32 mouse cellular contexts compared by ENCODE assay signal in the genomic region with DNA sequence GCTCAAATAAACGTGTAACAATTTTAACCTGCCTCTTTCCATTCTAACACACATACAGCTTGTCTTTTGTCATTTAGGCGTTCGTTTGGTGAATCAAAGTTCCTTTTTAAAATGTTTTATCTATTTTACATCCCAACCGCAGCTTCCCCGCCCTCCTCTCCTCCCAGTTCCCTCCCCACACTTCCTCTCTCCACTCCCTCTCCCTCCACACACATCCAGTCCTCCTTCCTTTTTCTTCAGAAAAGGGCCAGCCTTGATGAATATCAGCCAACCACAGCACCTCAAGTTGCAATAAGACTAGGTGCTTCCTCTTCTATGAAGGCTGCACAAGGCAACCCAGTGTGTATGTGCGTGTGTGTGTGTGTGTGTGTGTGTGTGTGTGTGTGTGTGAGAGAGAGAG. TPM values are rescaled to one million over a fixed set of nuclear protein-coding genes. Genes with fewer than 3 reads are reported as not detected.
DNase-seq lines count a peak whose midpoint lies in the region; ATAC-seq lines count a peak whose summit lies in the region.
"Had no signal": no experiment of that assay in that cellular context is flagged by ENCODE, and none has a peak within 500 bp of the region (broad histone marks: within the 10 kb centered on the region; RNA-seq: fewer than 3 reads in every experiment).

No protein-coding gene starts in this region.

- DNase-seq in midbrain, embryonic 11.5 days (ENCODE audit: low spot score, missing footprints), result peak; percentile 45
- DNase-seq in gastrocnemius, adult 8-10 months (ENCODE audit: low spot score in 2 of 2), result no peak
- no peak for DNase-seq in layer of hippocampus, postnatal 36 days
- no peak for DNase-seq in thymus, postnatal 10 days (ENCODE audit: low spot score in 2 of 2)
- DNase-seq: adrenal gland, adult 2 months; adrenal gland, postnatal 25 days; cerebellum, adult 18-20 months; cerebellum, adult 9-11 months; cerebellum, postnatal 25 days; embryo, embryonic 11 days; gastrocnemius, postnatal 10 days; heart, adult 18-20 months; heart, postnatal 10 days; heart, postnatal 36 days had no signal

- H3K36me3 ChIP-seq in midbrain, embryonic 11.5 days (ENCODE audit: control insufficient read depth, insufficient read depth, low read length), result no peaks in the 10 kb centered on the region
- H3K36me3 ChIP-seq in midbrain, embryonic 13.5 days, result no peaks in the 10 kb centered on the region
- H3K36me3 ChIP-seq: embryonic facial prominence, embryonic 10.5 days; embryonic facial prominence, embryonic 13.5 days; forebrain, embryonic 12.5 days; forebrain, embryonic 15.5 days; heart, embryonic 12.5 days; heart, embryonic 15.5 days had no signal

- H3K27ac ChIP-seq in midbrain, embryonic 11.5 days (ENCODE audit: low read depth, low read length), result no peak overlapping the region
- no peak overlapping the region for H3K27ac ChIP-seq in midbrain, embryonic 13.5 days
- H3K27ac ChIP-seq: embryonic facial prominence, embryonic 10.5 days; embryonic facial prominence, embryonic 13.5 days; forebrain, embryonic 12.5 days; forebrain, embryonic 15.5 days; heart, embryonic 15.5 days; hindbrain, embryonic 14.5 days; hindbrain, postnatal 0 days had no signal

- no peak overlapping the region for H3K9ac ChIP-seq in midbrain, embryonic 11.5 days (ENCODE audit: low read length)
- H3K9ac ChIP-seq in midbrain, embryonic 13.5 days (replicated peaks), result no peak overlapping the region
- H3K9ac ChIP-seq: embryonic facial prominence, embryonic 13.5 days; forebrain, embryonic 12.5 days; forebrain, embryonic 15.5 days; heart, embryonic 12.5 days; heart, embryonic 15.5 days; hindbrain, embryonic 14.5 days had no signal

- no peaks in the 10 kb centered on the region for H3K27me3 ChIP-seq in midbrain, embryonic 11.5 days (ENCODE audit: control insufficient read depth, insufficient read depth, low read length)
- H3K27me3 ChIP-seq in midbrain, embryonic 13.5 days, result no peaks in the 10 kb centered on the region
- H3K27me3 ChIP-seq: embryonic facial prominence, embryonic 13.5 days; forebrain, embryonic 15.5 days; heart, embryonic 12.5 days; heart, embryonic 15.5 days had no signal

- H3K4me3 ChIP-seq in midbrain, embryonic 11.5 days (ENCODE audit: low read depth, low read length), result no peak overlapping the region
- no peak overlapping the region for H3K4me3 ChIP-seq in midbrain, embryonic 13.5 days (replicated peaks)
- H3K4me3 ChIP-seq: embryonic facial prominence, embryonic 10.5 days; embryonic facial prominence, embryonic 13.5 days; erythroblast, embryonic 14.5 days; forebrain, embryonic 12.5 days; forebrain, embryonic 15.5 days; heart, embryonic 12.5 days; heart, embryonic 15.5 days had no signal

- no peak overlapping the region for H3K4me2 ChIP-seq in midbrain, embryonic 11.5 days
- H3K4me2 ChIP-seq in midbrain, embryonic 13.5 days (replicated peaks), result no peak overlapping the region
- H3K4me2 ChIP-seq: embryonic facial prominence, embryonic 13.5 days; forebrain, embryonic 12.5 days; forebrain, embryonic 15.5 days; heart, embryonic 12.5 days; heart, embryonic 15.5 days; hindbrain, embryonic 14.5 days had no signal

- 76% methylated on average over 6 of the region's 6 CpGs for WGBS in midbrain, embryonic 11.5 days
- WGBS in midbrain, embryonic 13.5 days, result 75% methylated on average over 6 of the region's 6 CpGs

- no peaks in the 10 kb centered on the region for H3K4me1 ChIP-seq in midbrain, embryonic 11.5 days (ENCODE audit: control insufficient read depth, insufficient read depth, low read length)
- H3K4me1 ChIP-seq in midbrain, embryonic 13.5 days (replicated peaks), result no peaks in the 10 kb centered on the region
- H3K4me1 ChIP-seq: embryonic facial prominence, embryonic 10.5 days; embryonic facial prominence, embryonic 13.5 days; forebrain, embryonic 12.5 days; forebrain, embryonic 15.5 days; heart, embryonic 15.5 days had no signal

- no peak for ATAC-seq in midbrain, embryonic 11.5 days (ENCODE audit: low FRiP score)
- ATAC-seq in midbrain, embryonic 13.5 days, result no peak
- peak; percentile 99 for ATAC-seq in common myeloid progenitor, adult 5-6 weeks (replicated peaks; ENCODE audit: low read depth, poor library complexity, severe bottlenecking)
- ATAC-seq in megakaryocyte, adult 5-6 weeks (ENCODE audit: poor library complexity, severe bottlenecking), result peak; percentile 95
- peak; percentile 44; the same call in 1 of the 2 replicates for ATAC-seq in neutrophil, adult 5-6 weeks (ENCODE audit: extremely low read depth, insufficient number of reproducible peaks, low FRiP score, poor library complexity, severe bottlenecking)
- ATAC-seq: forebrain, embryonic 15.5 days; hindbrain, postnatal 0 days; inflammation-experienced regulatory T-cells, adult 6 months; intestine, embryonic 16.5 days had no signal

- peaks cover 3% of the 10 kb centered on the region; the same call in 1 of the 2 replicates for H3K9me3 ChIP-seq in midbrain, embryonic 11.5 days (ENCODE audit: control insufficient read depth, low read length)
- peaks cover 3% of the 10 kb centered on the region for H3K9me3 ChIP-seq in midbrain, embryonic 13.5 days
- H3K9me3 ChIP-seq: heart, embryonic 12.5 days; heart, embryonic 15.5 days had no signal

RNA-seq across cellular contexts. Expression of gene Plk2, which starts 10.3 kb away (rescaled TPM):
- polyA plus RNA-seq in midbrain, embryonic 11.5 days (2014; fragmentation: Nextera tagmentation; extraction: Ambion mirVana), result 63.4 and 68.6 TPM in 2 replicates
- 155 TPM in 2 replicates for polyA plus RNA-seq in midbrain, embryonic 13.5 days (2015; fragmentation: Nextera tagmentation; extraction: Ambion mirVana)
- total RNA-seq in common myeloid progenitor, adult 5-6 weeks (2017), result 14.5 and 15.8 TPM in 2 replicates
- 2.3 and 3.5 TPM in 2 replicates for total RNA-seq in megakaryocyte, adult 5-6 weeks (2015)
- total RNA-seq in megakaryocyte, adult 5-6 weeks (2017), result 6.0 and 6.1 TPM in 2 replicates
- 93.8 and 111 TPM in 2 replicates for total RNA-seq in neutrophil, adult 5-6 weeks (2017)
- total RNA-seq in gastrocnemius, adult 8-10 months (2022), result 1 to 10 TPM; 3.0 to 6.9 (median 4.1) TPM
- total RNA-seq in layer of hippocampus, postnatal 36 days (2021), result 100 to 1,000 TPM; 258 to 262 TPM
- polyA plus RNA-seq: erythroblast, embryonic 14.5 days had no signal

RNA-seq across cellular contexts. Expression of gene Gapt, which starts 27.5 kb away (rescaled TPM):
- polyA plus RNA-seq in midbrain, embryonic 11.5 days (2014; fragmentation: Nextera tagmentation; extraction: Ambion mirVana), result 0.26 TPM in 1 of 2 replicates, not detected in the other
- polyA plus RNA-seq in midbrain, embryonic 13.5 days (2015; fragmentation: Nextera tagmentation; extraction: Ambion mirVana), result 0.09 TPM in 1 of 2 replicates, not detected in the other
- total RNA-seq in common myeloid progenitor, adult 5-6 weeks (2017), result 1.7 and 2.7 TPM in 2 replicates
- 285 and 298 TPM in 2 replicates for total RNA-seq in megakaryocyte, adult 5-6 weeks (2015)
- total RNA-seq in megakaryocyte, adult 5-6 weeks (2017), result 47.4 and 48.4 TPM in 2 replicates
- 14.0 and 14.1 TPM in 2 replicates for total RNA-seq in neutrophil, adult 5-6 weeks (2017)
- not detected for total RNA-seq in gastrocnemius, adult 8-10 months (2022)
- total RNA-seq in layer of hippocampus, postnatal 36 days (2021), result not detected
- total RNA-seq: adrenal gland, postnatal 25 days; ES-E14; heart, postnatal 10 days; hindbrain, postnatal 0 days had no signal
- polyA plus RNA-seq: adrenal gland, adult 2 months; C2C12; cortical plate, adult 2 months; erythroblast, embryonic 14.5 days; forebrain, embryonic 15.5 days had no signal

Comparison
In these comparisons a context has a peak if more than half of its experiments do, and no peak if none do; other contexts are left out.
1. ATAC-seq: peak in common myeloid progenitor, adult 5-6 weeks (single experiment), megakaryocyte, adult 5-6 weeks (single experiment) and neutrophil, adult 5-6 weeks (single experiment); none in midbrain, embryonic 11.5 days (single experiment) and midbrain, embryonic 13.5 days (single experiment).